Mouse (Mus musculus) CH12.LX (cell line): ENCODE measurements around the gene Cadm1.

Source experiments
- CTCF ChIP-seq, 2 experiments: IDR thresholded peaks in 1 of 2; conservative IDR thresholded peaks in 1 of 2; 2 replicates each; pipeline ENCODE4 v1.5.1; 2011 to 2012; ENCODE audit warnings: low read depth in 2 of 2, low read length in 2 of 2, improper control_type of control experiment in 1 of 2, inconsistent platforms in 1 of 2, mild to moderate bottlenecking in 1 of 2, moderate library complexity in 1 of 2
- ELF1 ChIP-seq: IDR thresholded peaks from 2 replicates; pipeline ENCODE4 v1.6.1; 2014; ENCODE audit warnings: low read depth, mild to moderate bottlenecking, inconsistent platforms, low read length, improper control_type of control experiment
- EP300 ChIP-seq: IDR thresholded peaks from 2 replicates; pipeline ENCODE4 v1.6.1; 2011; ENCODE audit warnings: low read length, improper control_type of control experiment
- GABPA ChIP-seq: IDR thresholded peaks from 2 replicates; pipeline ENCODE4 v1.6.1; 2012; ENCODE audit warnings: low read depth, low read length, improper control_type of control experiment, inconsistent platforms; ENCODE audit not compliant: insufficient replicate concordance
- MAFK ChIP-seq: IDR thresholded peaks from 2 replicates; pipeline ENCODE4 v1.6.1; 2011; ENCODE audit warnings: low read length, improper control_type of control experiment; ENCODE audit not compliant: insufficient replicate concordance
- MXI1 ChIP-seq: IDR thresholded peaks from 2 replicates; pipeline ENCODE4 v1.6.1; 2011; ENCODE audit warnings: mild to moderate bottlenecking, low read depth, low read length, improper control_type of control experiment
- NELFE ChIP-seq: IDR thresholded peaks from 2 replicates; pipeline ENCODE4 v1.6.1; 2011; ENCODE audit warnings: low read depth, low read length, improper control_type of control experiment
- PAX5 ChIP-seq: IDR thresholded peaks from 2 replicates; pipeline ENCODE4 v1.6.1; 2012; ENCODE audit warnings: low read length, inconsistent platforms, mixed read lengths
- RCOR1 ChIP-seq: conservative IDR thresholded peaks from 2 replicates; pipeline ENCODE4 v1.6.1; 2012; ENCODE audit warnings: low read depth, mild to moderate bottlenecking, inconsistent platforms, low read length, improper control_type of control experiment
- SMC3 ChIP-seq: IDR thresholded peaks from 2 replicates; pipeline ENCODE4 v1.6.1; 2011; ENCODE audit warnings: low read depth, low read length, improper control_type of control experiment
- USF1 ChIP-seq: IDR thresholded peaks from 2 replicates; pipeline ENCODE4 v1.6.1; 2014; ENCODE audit warnings: low read depth, mild to moderate bottlenecking, inconsistent platforms, low read length, improper control_type of control experiment
- USF2 ChIP-seq: conservative IDR thresholded peaks from 2 replicates; pipeline ENCODE4 v1.6.1; 2011; ENCODE audit warnings: low read depth, low read length, improper control_type of control experiment

DNA sequence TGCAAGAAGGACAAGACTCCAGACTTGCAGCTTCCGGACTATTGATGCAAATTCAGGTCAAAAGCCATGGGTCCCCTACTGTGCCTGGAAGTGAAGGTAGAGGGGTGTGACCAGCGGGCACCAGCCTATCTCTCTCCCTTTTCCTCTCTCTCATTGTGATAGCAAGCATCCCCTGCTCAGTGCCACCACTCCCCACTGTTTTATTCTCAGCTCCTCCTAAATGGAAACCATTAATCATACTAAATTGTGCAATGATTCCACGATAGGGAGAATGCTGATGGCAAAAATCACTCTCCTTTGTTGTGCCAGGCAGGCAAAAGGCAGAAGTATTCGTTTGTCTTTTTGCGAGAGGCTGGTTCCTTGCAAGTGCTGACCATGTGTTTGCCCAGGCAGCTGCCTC is 328.2 kb downstream of the Cadm1 start:
- TF ChIP-seq CTCF (conservative IDR thresholded peaks at IDR 0.05 in 1 of 2, IDR thresholded peaks at IDR 0.05 in 1 of 2; ENCODE audit: low read depth in 2 of 2, low read length in 2 of 2) (no peak), ELF1 (no peak), USF1 (no peak), GABPA (no peak), NELFE (no peak), MXI1 (no peak), RCOR1 (no peak), USF2 (no peak), EP300 (no peak), MAFK (no peak), SMC3 (no peak), PAX5 (no peak)
